Mouse (Mus musculus) left cerebral cortex, postnatal 25 days (tissue): Measurements from ENCODE around the gene Lnpep. TPM values are rescaled to one million over a fixed set of nuclear protein-coding genes. Genes with fewer than 3 reads are reported as not detected.
"Not testable (repeated sequence)": the region's sequence is repeated elsewhere in the genome, so short reads cannot be mapped to it uniquely, and the experiment has no call there.

Experiments
- DNase-seq, 2 experiments: peaks; one replicate each; pipeline ENCODE4 v3.0.0; 2022; ENCODE audit warnings: low spot score in 2 of 2, mixed read lengths in 1 of 2
- intact Hi-C: fragments of 180-260 bp; cut with DNase I; formaldehyde crosslinking; loops from one replicate; pipeline ENCODE4 v1.15.1; 2025
- total RNA-seq, 2 experiments: library from RNA; stranded (reverse); gene quantifications; 2 replicates each; pipeline ENCODE4 v1.2.3; 2021

The Lnpep gene
- 100 to 1,000 TPM in 1 of 2 experiments, 10 to 100 TPM in 1; 98.2 to 112 TPM for total RNA-seq

- peak; percentile 94 to 97 for DNase-seq
- intact Hi-C loops, result loop anchor here (1.0 to 5.0 kb wide), 3 partner anchors 32 to 223 kb away; partner anchors contain the start of genes Lix1 and Spaca6
These were observed at the start of gene Lnpep for GRCm38 (mm10) chr17:17624957-17625586. Gene Lnpep (minus strand): TSS chr17:17625050.

- no peak for DNase-seq
- intact Hi-C loops, result no loop called here
These were observed 31.0 kb upstream of the Lnpep start for GRCm38 (mm10) chr17:17655829-17656176.

- intact Hi-C loops, result no loop called here
- DNase-seq, result no peak
These were observed 30.4 kb upstream of the Lnpep start for GRCm38 (mm10) chr17:17654997-17655828.

GRCm38 (mm10) chr17:17652570-17652969, 27.7 kb upstream of the Lnpep start:
- intact Hi-C loops, result no loop called here
- no peak for DNase-seq

GRCm38 (mm10) chr17:17645738-17646137, 20.9 kb upstream of the Lnpep start:
- intact Hi-C loops, result loop anchor here (1.0 kb wide), 1 partner anchor 251 kb away; no protein-coding TSS in a partner anchor
- DNase-seq, result peak; percentile 30 to 61

- intact Hi-C loops, result no loop called here
- no peak for DNase-seq
These were observed 12.5 kb upstream of the Lnpep start for GRCm38 (mm10) chr17:17637387-17637786.

GRCm38 (mm10) chr17:17636147-17636546, 11.3 kb upstream of the Lnpep start:
- DNase-seq, result no peak
- intact Hi-C loops, result no loop called here

- intact Hi-C loops, result no loop called here
- DNase-seq, result no peak
These were observed 9.2 kb upstream of the Lnpep start for GRCm38 (mm10) chr17:17634033-17634432.

- DNase-seq, result no peak
- intact Hi-C loops, result no loop called here
These were observed 7.1 kb upstream of the Lnpep start for GRCm38 (mm10) chr17:17631985-17632384.

- intact Hi-C loops, result loop anchor here (5.0 kb wide), 1 partner anchor 226 kb away; the partner anchor contains the start of gene Lix1
- not testable (repeated sequence) for DNase-seq
These were observed 3.5 kb upstream of the Lnpep start for GRCm38 (mm10) chr17:17628237-17628879.

GRCm38 (mm10) chr17:17627558-17627957, 2.7 kb upstream of the Lnpep start:
- DNase-seq, result no peak
- intact Hi-C loops, result loop anchor here (5.0 kb wide), 1 partner anchor 225 kb away; the partner anchor contains the start of gene Lix1

GRCm38 (mm10) chr17:17625887-17626679, 1.2 kb upstream of the Lnpep start:
- intact Hi-C loops, result loop anchor here (1.0 to 5.0 kb wide), 3 partner anchors 33 to 224 kb away; partner anchors contain the start of genes Lix1 and Spaca6
- no peak for DNase-seq

- DNase-seq, result peak; percentile 90 to 96
- intact Hi-C loops, result loop anchor here (2.0 kb wide), 1 partner anchor 32 kb away; no protein-coding TSS in a partner anchor
These were observed 361 bp downstream of the Lnpep start for GRCm38 (mm10) chr17:17624421-17624956.

GRCm38 (mm10) chr17:17623890-17624420, 895 bp downstream of the Lnpep start:
- intact Hi-C loops, result loop anchor here (2.0 kb wide), 1 partner anchor 31 kb away; no protein-coding TSS in a partner anchor
- peak; percentile 44 to 48 for DNase-seq

GRCm38 (mm10) chr17:17623221-17623889, 1.5 kb downstream of the Lnpep start:
- intact Hi-C loops, result no loop called here

GRCm38 (mm10) chr17:17622576-17622975, 2.3 kb downstream of the Lnpep start:
- no peak for DNase-seq
- intact Hi-C loops, result no loop called here

More at GRCm38 (mm10) chr17:17623221-17623889, 1.5 kb downstream of the Lnpep start:
- no peak for DNase-seq

GRCm38 (mm10) chr17:17621586-17621985, 3.3 kb downstream of the Lnpep start:
- no peak for DNase-seq
- intact Hi-C loops, result no loop called here

GRCm38 (mm10) chr17:17618463-17618862, 6.4 kb downstream of the Lnpep start:
- DNase-seq, result no peak
- intact Hi-C loops, result no loop called here
